ENCODE assay signal across 8 mouse cellular contexts in genomic region chr10:80248971-80249640, GRCm38 (mm10). TPM values are rescaled to one million over a fixed set of nuclear protein-coding genes. Genes with fewer than 3 reads are reported as not detected.
DNase-seq lines count a peak whose midpoint lies in the region; ATAC-seq and TF ChIP-seq lines count a peak whose summit lies in the region.

Gene Ndufs7 (plus strand): TSS chr10:80249121.

- ATAC-seq in erythroid progenitor cell, adult 5-6 weeks (replicated peaks; ENCODE audit: low FRiP score, poor library complexity, severe bottlenecking): peak; percentile 85
- peak; percentile 89 for ATAC-seq in heart, embryonic 12.5 days (ENCODE audit: insufficient number of reproducible peaks, low FRiP score)
- peak; percentile 89 for ATAC-seq in kidney, postnatal 0 days (replicated peaks; ENCODE audit: low FRiP score, low read depth)
- peak; percentile 86 for ATAC-seq in liver, embryonic 11.5 days (replicated peaks; ENCODE audit: low FRiP score)
- peak; percentile 89 for ATAC-seq in stomach, embryonic 14.5 days (ENCODE audit: insufficient number of reproducible peaks, insufficient read depth, low FRiP score, low read depth)

- peak within 1 kb of the TSS; percentile 95 for H3K27ac ChIP-seq in heart, embryonic 12.5 days (ENCODE audit: poor library complexity, severe bottlenecking)
- peak within 1 kb of the TSS; percentile 88 for H3K27ac ChIP-seq in kidney, postnatal 0 days
- H3K27ac ChIP-seq in liver, embryonic 11.5 days (ENCODE audit: low read depth, low read length): peak within 1 kb of the TSS; percentile 68
- peak within 1 kb of the TSS; percentile 84 for H3K27ac ChIP-seq in stomach, embryonic 14.5 days (ENCODE audit: low read length)

- H3K4me3 ChIP-seq in heart, embryonic 12.5 days: peak within 1 kb of the TSS; percentile 79
- H3K4me3 ChIP-seq in kidney, postnatal 0 days (replicated peaks; ENCODE audit: low read depth, low read length): peak within 1 kb of the TSS; percentile 82
- peak within 1 kb of the TSS; percentile 80 for H3K4me3 ChIP-seq in liver, embryonic 11.5 days (ENCODE audit: low read depth, low read length)
- peak within 1 kb of the TSS; percentile 88 for H3K4me3 ChIP-seq in stomach, embryonic 14.5 days (ENCODE audit: low read depth, low read length)

- WGBS in heart, embryonic 12.5 days: under 1% methylated on average over 53 of the region's 53 CpGs
- under 1% methylated on average over 53 of the region's 53 CpGs for WGBS in kidney, postnatal 0 days
- under 1% methylated on average over 53 of the region's 53 CpGs for WGBS in liver, embryonic 11.5 days
- WGBS in stomach, embryonic 14.5 days: under 1% methylated on average over 53 of the region's 53 CpGs

- no peaks in the 10 kb centered on the region for H3K27me3 ChIP-seq in heart, embryonic 12.5 days (replicated peaks)
- no peaks in the 10 kb centered on the region for H3K27me3 ChIP-seq in kidney, postnatal 0 days (ENCODE audit: insufficient read depth, low read length)
- H3K27me3 ChIP-seq in liver, embryonic 11.5 days (replicated peaks; ENCODE audit: control insufficient read depth, insufficient read depth, low read length): no peaks in the 10 kb centered on the region
- H3K27me3 ChIP-seq in stomach, embryonic 14.5 days (ENCODE audit: control insufficient read depth, insufficient read depth, low read length): no peaks in the 10 kb centered on the region

- DNase-seq in CD4-positive helper T cell, adult 2 months (ENCODE audit: low read depth, low spot score): peak; percentile 97
- peak; percentile 94 for DNase-seq in brain, embryonic 18.5 days (ENCODE audit: low read depth, low spot score)
- peak; percentile 94 for DNase-seq in kidney, postnatal 0 days (ENCODE audit: low spot score)
- peak; percentile 92 for DNase-seq in liver, embryonic 11.5 days (ENCODE audit: low spot score)
- DNase-seq in naive thymus-derived CD4-positive, alpha-beta T cell, adult 2 months (ENCODE audit: low read depth): peak; percentile 99

- TF ChIP-seq CTCF in kidney, postnatal 0 days (IDR thresholded peaks at IDR 0.05; ENCODE audit: low read depth): no peak

- H3K4me1 ChIP-seq in heart, embryonic 12.5 days (replicated peaks): peaks cover 36% of the 10 kb centered on the region
- H3K4me1 ChIP-seq in kidney, postnatal 0 days (replicated peaks; ENCODE audit: insufficient read depth, low read length): peaks cover 6% of the 10 kb centered on the region
- H3K4me1 ChIP-seq in liver, embryonic 11.5 days (replicated peaks; ENCODE audit: control insufficient read depth, insufficient read depth, low read length): peaks cover 18% of the 10 kb centered on the region
- H3K4me1 ChIP-seq in stomach, embryonic 14.5 days (ENCODE audit: control insufficient read depth, insufficient read depth, low read length): peaks cover 11% of the 10 kb centered on the region

- peaks cover 29% of the 10 kb centered on the region for H3K36me3 ChIP-seq in heart, embryonic 12.5 days
- H3K36me3 ChIP-seq in kidney, postnatal 0 days (ENCODE audit: insufficient read depth, low read length): peaks cover 11% of the 10 kb centered on the region
- H3K36me3 ChIP-seq in liver, embryonic 11.5 days (ENCODE audit: control insufficient read depth, insufficient read depth, low read length): peaks cover 10% of the 10 kb centered on the region
- H3K36me3 ChIP-seq in stomach, embryonic 14.5 days (ENCODE audit: control insufficient read depth, insufficient read depth, low read length): peaks cover 14% of the 10 kb centered on the region

- peak within 1 kb of the TSS; percentile 88 for H3K4me2 ChIP-seq in heart, embryonic 12.5 days
- H3K4me2 ChIP-seq in kidney, postnatal 0 days (ENCODE audit: low read length): peak within 1 kb of the TSS; percentile 78
- H3K4me2 ChIP-seq in liver, embryonic 11.5 days: peak within 1 kb of the TSS; percentile 69
- peak within 1 kb of the TSS; percentile 92 for H3K4me2 ChIP-seq in stomach, embryonic 14.5 days (replicated peaks; ENCODE audit: low read depth, low read length)

- no peaks in the 10 kb centered on the region for H3K9me3 ChIP-seq in heart, embryonic 12.5 days (replicated peaks)
- H3K9me3 ChIP-seq in kidney, postnatal 0 days (replicated peaks; ENCODE audit: low read length): no peaks in the 10 kb centered on the region
- H3K9me3 ChIP-seq in liver, embryonic 11.5 days (ENCODE audit: control insufficient read depth, low read length): no peaks in the 10 kb centered on the region
- no peaks in the 10 kb centered on the region for H3K9me3 ChIP-seq in stomach, embryonic 14.5 days (ENCODE audit: control insufficient read depth, low read depth, low read length)

- H3K9ac ChIP-seq in heart, embryonic 12.5 days: peak within 1 kb of the TSS; percentile 93
- H3K9ac ChIP-seq in kidney, postnatal 0 days (ENCODE audit: low read depth, low read length): peak within 1 kb of the TSS; percentile 84
- H3K9ac ChIP-seq in liver, embryonic 11.5 days (ENCODE audit: low read depth, low read length): peak within 1 kb of the TSS; percentile 83
- H3K9ac ChIP-seq in stomach, embryonic 14.5 days (replicated peaks; ENCODE audit: low read depth, low read length): peak within 1 kb of the TSS; percentile 91

RNA-seq across cellular contexts. Expression of gene Ndufs7, which starts in this region (rescaled TPM):
- 87.6 and 109 TPM in 2 replicates for total RNA-seq in erythroid progenitor cell, adult 5-6 weeks (2015; ENCODE audit: low replicate concordance)
- total RNA-seq in erythroid progenitor cell, adult 5-6 weeks (2017; ENCODE audit: low replicate concordance): 43.9 and 66.0 TPM in 2 replicates
- 438 and 454 TPM in 2 replicates for polyA plus RNA-seq in heart, embryonic 12.5 days (2016; fragmentation: Nextera tagmentation; extraction: Ambion mirVana)
- 537 and 556 TPM in 2 replicates for polyA plus RNA-seq in kidney, postnatal 0 days (2015; fragmentation: Nextera tagmentation; extraction: Ambion mirVana)
- polyA plus RNA-seq in liver, embryonic 11.5 days (2014; fragmentation: Nextera tagmentation; extraction: Ambion mirVana): 401 and 427 TPM in 2 replicates
- polyA plus RNA-seq in stomach, embryonic 14.5 days (2014; fragmentation: Nextera tagmentation; extraction: Ambion mirVana): 337 and 355 TPM in 2 replicates

Comparison
In these comparisons a context has a peak if more than half of its experiments do, and no peak if none do; other contexts are left out.
1. Peak in every context shown above with its lines: DNase-seq, ATAC-seq, H3K4me3 ChIP-seq and H3K27ac ChIP-seq.